Mouse (Mus musculus) limb, embryonic 14.5 days (tissue): Measurements from ENCODE around the gene Cyren. TPM values are rescaled to one million over a fixed set of nuclear protein-coding genes. Genes with fewer than 3 reads are reported as not detected.
A peak's percentile ranks its signal among the peaks of the same experiment; 100 is the strongest.

ENCODE experiments used
- ATAC-seq: fragments of 200-750 bp; cut with Nextera tagmentation; 2 replicates; pipeline ENCODE4 v1.8.0; 2017; ENCODE audit warnings: low read depth, moderate number of reproducible peaks, moderate TSS enrichment; ENCODE audit not compliant: low FRiP score
- DNase-seq: peaks from one replicate; pipeline ENCODE4 v3.0.0-alpha.2; 2015; ENCODE audit warnings: low spot score
- H3K27ac ChIP-seq: fragments of 300-500 bp; sonication (generic); replicated peaks from 2 replicates; pipeline ENCODE4 v1.5.1; 2014; ENCODE audit warnings: low read depth, mild to moderate bottlenecking, low read length, moderate library complexity, mixed read lengths
- H3K27me3 ChIP-seq: fragments of 300-500 bp; sonication (generic); 2 replicates; pipeline ENCODE4 v1.6.1; 2014; ENCODE audit warnings: low read length, mixed read lengths; ENCODE audit not compliant: control insufficient read depth, insufficient read depth
- H3K36me3 ChIP-seq: fragments of 300-500 bp; sonication (generic); 2 replicates; pipeline ENCODE4 v1.6.1; 2014; ENCODE audit warnings: mild to moderate bottlenecking, low read length, moderate library complexity, mixed read lengths; ENCODE audit not compliant: control insufficient read depth, insufficient read depth
- H3K4me1 ChIP-seq: fragments of 300-500 bp; sonication (generic); 2 replicates; pipeline ENCODE4 v1.6.1; 2014; ENCODE audit warnings: antibody characterized with exemption, low read length, mixed read lengths; ENCODE audit not compliant: control insufficient read depth, insufficient read depth
- H3K4me2 ChIP-seq: fragments of 300-500 bp; sonication (generic); replicated peaks from 2 replicates; pipeline ENCODE4 v1.6.1; 2014; ENCODE audit warnings: low read depth, mild to moderate bottlenecking, low read length, moderate library complexity; ENCODE audit not compliant: severe bottlenecking
- H3K4me3 ChIP-seq: fragments of 300-500 bp; sonication (generic); replicated peaks from 2 replicates; pipeline ENCODE4 v1.5.1; 2014; ENCODE audit warnings: low read length
- H3K9ac ChIP-seq: fragments of 300-500 bp; sonication (generic); 2 replicates; pipeline ENCODE4 v1.6.1; 2014; ENCODE audit warnings: mild to moderate bottlenecking, low read depth, low read length, moderate library complexity; ENCODE audit not compliant: severe bottlenecking
- H3K9me3 ChIP-seq: fragments of 300-500 bp; sonication (generic); 2 replicates; pipeline ENCODE4 v1.6.1; 2016; ENCODE audit warnings: low read length; ENCODE audit not compliant: control insufficient read depth
- POLR2A ChIP-seq: fragments of 200-500 bp; IDR thresholded peaks from 2 replicates; pipeline ENCODE4 v1.8.0; 2012; ENCODE audit warnings: inconsistent platforms, mild to moderate bottlenecking, moderate library complexity, borderline replicate concordance; ENCODE audit not compliant: insufficient read depth, insufficient read length; ENCODE audit errors: extremely low read depth
- WGBS: fragments of 180-500 bp; shearing (Covaris S2); extraction: QIAGEN DNeasy Blood & Tissue Kit; methylation state at CpG from one replicate; pipeline ENCODE4 v1.1.7; 2014; 5-methylcytosine and 5-hydroxymethylcytosine counted together
- polyA plus RNA-seq, 2 experiments: library from polyadenylated mRNA; depleted of rRNA in 1 of 2; stranded (reverse) in 1 of 2; unstranded in 1 of 2; fragments of >200 nt; fragmentation: Nextera tagmentation in 1 of 2; extraction: Ambion mirVana in 1 of 2; gene quantifications; 2 replicates each; pipeline versions ENCODE4 v1.2.1 to v1.2.3; 2012 to 2014

The Cyren gene
- 22.6 and 24.2 TPM in 2 replicates for polyA plus RNA-seq (2012; rRNA removed)
- 11.3 and 12.4 TPM in 2 replicates for polyA plus RNA-seq (2014; fragmentation: Nextera tagmentation; extraction: Ambion mirVana)

DNA sequence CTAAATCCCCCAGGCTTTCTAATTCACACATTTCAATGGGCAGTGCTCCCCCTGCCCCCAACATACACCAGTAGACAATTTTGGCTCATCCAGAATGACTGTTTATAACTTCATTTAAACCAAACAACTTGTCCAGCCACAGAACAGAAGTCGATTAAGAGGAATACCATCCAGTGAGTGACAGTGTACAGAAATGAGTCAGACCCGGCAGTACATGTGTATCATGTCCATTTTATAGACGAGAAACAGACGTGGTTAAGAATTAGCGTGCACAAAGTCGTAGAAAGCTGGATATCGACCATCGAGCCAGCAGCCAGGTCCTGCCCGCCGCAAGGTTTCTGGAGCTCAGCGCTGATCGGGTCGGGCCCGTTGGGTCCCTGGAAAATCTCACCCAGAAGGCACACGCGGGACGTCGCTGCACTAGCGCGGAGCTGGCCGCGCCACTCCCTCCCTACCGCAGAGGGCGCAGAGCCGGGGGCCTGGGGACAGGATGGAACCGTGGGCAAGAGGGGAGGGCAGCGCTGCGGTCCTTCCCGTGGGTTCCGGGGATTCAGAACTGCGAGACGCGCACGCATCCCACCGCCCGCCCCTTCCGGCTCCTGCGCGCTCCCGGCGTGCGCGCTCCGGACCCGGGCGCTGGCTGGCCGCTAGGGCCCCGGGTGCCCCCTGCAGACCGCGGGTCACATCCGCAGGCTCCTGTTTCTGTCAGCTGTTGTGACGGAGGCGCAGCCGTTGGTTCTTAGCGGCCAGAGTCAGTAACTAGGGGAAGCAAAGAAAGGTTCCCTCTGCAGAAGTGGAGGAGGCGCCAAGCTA, at the start of gene Cyren:
Gene Cyren (minus strand): TSS at position 552 of the 813 bp plus-strand sequence.
- peak within 1 kb of the TSS; percentile 75 for H3K4me2 ChIP-seq

DNA sequence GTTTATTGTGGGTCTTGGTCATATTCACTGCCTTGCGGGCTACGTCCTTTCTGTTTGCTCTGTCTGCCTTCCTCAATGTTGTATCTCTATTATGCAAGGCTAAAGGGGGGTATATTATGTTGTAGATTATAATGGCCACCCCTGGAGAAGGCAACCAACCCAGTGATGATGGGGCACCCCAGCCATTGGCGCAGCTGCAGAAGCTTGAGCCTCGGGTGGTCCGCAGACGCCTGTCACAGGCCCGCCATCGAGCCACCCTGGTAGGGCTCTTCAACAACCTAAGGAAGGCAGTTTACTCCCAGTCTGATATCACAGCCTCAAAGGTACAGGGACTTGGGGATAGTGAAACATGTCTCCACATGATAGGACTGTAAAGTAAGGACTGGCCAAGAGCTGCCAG, 49.7 kb upstream of the Cyren start:
- 92% methylated on average over 8 of the region's 8 CpGs for whole genome bisulfite sequencing
- no peaks in the 10 kb centered on the region for H3K27me3 ChIP-seq
- no peak for ATAC-seq
- no peaks in the 10 kb centered on the region for H3K4me1 ChIP-seq
- no peak for TF ChIP-seq POLR2A
- H3K9ac ChIP-seq, result no peak overlapping the region
- DNase-seq, result no peak
- H3K9me3 ChIP-seq, result no peaks in the 10 kb centered on the region
- no peak overlapping the region for H3K27ac ChIP-seq
- H3K36me3 ChIP-seq, result no peaks in the 10 kb centered on the region
- H3K4me3 ChIP-seq, result no peak overlapping the region
- no peak overlapping the region for H3K4me2 ChIP-seq

More for the DNA sequence above, at the start of gene Cyren:
- Histone ChIP-seq H3K4me3 (peak within 1 kb of the TSS; percentile 67), H3K27me3 (no peaks in the 10 kb centered on the region), H3K4me1 (peaks cover 9% of the 10 kb centered on the region; the same call in 1 of the 2 replicates), H3K27ac (peak within 1 kb of the TSS; percentile 86), H3K9me3 (no peaks in the 10 kb centered on the region), H3K9ac (peak within 1 kb of the TSS; percentile 90), H3K36me3 (peaks cover 33% of the 10 kb centered on the region; the same call in 1 of the 2 replicates)
- TF ChIP-seq POLR2A, result peak; percentile 69; the same call in 1 of the 2 replicates
- DNase-seq (peak; percentile 91), ATAC-seq (peak; percentile 91)
- WGBS, result under 1% methylated on average over 50 of the region's 56 CpGs

DNA sequence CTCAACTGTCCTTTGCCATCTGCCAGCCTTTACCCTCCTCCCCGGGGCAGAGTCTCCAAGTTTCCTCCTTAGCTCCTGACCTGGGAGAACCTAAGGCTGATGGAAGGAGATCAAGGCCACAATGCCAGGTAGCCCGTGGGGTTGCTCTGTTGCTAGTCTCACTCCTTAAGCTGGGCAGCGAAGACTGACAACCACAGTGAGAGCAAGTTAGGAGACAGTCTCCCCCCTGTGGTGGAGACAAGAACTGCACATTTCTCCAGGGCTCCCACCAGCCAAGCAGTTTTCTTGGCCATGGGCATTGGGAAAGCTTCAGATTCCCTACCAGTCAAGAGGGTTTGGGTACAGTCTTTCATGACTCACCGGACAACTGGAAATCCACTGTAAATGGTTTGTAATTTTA, 49.3 kb upstream of the Cyren start:
- 0 out of 2 replicates have a peak, but pooled peaks have one; percentile 34 for ATAC-seq

DNA sequence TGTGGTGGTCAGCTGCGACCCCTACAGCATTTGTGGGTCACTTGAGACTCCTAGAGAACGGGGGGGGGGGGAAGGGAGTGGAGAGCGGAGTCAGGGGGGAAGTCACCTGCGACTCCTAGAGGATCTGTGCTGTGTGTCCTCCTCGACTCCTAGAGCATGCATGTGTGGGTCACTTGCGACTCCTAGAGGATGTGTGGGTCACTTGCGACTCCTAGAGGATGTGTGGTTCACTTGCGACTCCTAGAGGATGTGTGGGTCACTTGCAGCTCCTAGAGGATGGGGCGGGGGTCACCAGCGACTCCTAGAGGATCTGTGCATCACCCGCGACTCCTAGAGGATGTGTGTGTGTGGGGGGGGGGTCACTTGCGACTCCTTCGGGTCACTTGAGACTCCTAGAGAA, 44.1 kb upstream of the Cyren start:
- 61% methylated on average over 12 of the region's 14 CpGs for WGBS
- H3K36me3 ChIP-seq, result no peaks in the 10 kb centered on the region
- H3K4me1 ChIP-seq, result no peaks in the 10 kb centered on the region
- DNase-seq, result no peak
- no peak overlapping the region for H3K4me3 ChIP-seq
- H3K9ac ChIP-seq, result no peak overlapping the region
- H3K27ac ChIP-seq, result no peak overlapping the region
- ATAC-seq, result no peak
- H3K27me3 ChIP-seq, result no peaks in the 10 kb centered on the region
- no peaks in the 10 kb centered on the region for H3K9me3 ChIP-seq
- no peak for TF ChIP-seq POLR2A
- no peak overlapping the region for H3K4me2 ChIP-seq

More for the DNA sequence above, 49.3 kb upstream of the Cyren start:
- H3K27ac ChIP-seq, result no peak overlapping the region
- H3K36me3 ChIP-seq, result no peaks in the 10 kb centered on the region
- H3K9me3 ChIP-seq, result no peaks in the 10 kb centered on the region
- H3K27me3 ChIP-seq, result no peaks in the 10 kb centered on the region
- 44% methylated on average over 4 of the region's 4 CpGs for WGBS
- no peak for TF ChIP-seq POLR2A
- H3K4me2 ChIP-seq, result no peak overlapping the region
- no peaks in the 10 kb centered on the region for H3K4me1 ChIP-seq
- H3K4me3 ChIP-seq, result no peak overlapping the region
- H3K9ac ChIP-seq, result no peak overlapping the region
- peak; percentile 70 for DNase-seq

DNA sequence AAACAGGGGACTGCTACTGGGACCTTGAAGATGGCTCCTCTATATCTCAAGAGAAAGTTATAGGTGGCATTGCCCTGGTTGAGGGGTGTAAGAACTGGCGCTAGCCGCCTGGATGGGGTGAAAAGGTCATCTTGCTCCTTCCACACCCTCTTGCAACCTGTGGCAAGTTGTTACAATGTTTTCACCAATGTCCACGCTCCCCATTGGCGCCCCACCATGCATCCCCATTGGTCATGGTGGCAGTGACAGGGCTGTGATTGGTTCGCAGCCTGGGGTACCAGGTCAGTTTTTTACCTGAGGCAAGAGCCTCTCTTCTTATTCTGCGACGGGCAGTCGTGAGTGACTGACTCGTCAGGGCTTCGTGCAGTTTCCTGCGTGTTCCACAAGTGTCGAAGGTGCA, 42.8 kb upstream of the Cyren start:
- Histone ChIP-seq H3K4me2 (no peak overlapping the region), H3K27me3 (no peaks in the 10 kb centered on the region), H3K4me1 (no peaks in the 10 kb centered on the region), H3K9ac (no peak overlapping the region), H3K36me3 (no peaks in the 10 kb centered on the region), H3K9me3 (no peaks in the 10 kb centered on the region), H3K27ac (no peak overlapping the region), H3K4me3 (no peak overlapping the region)
- no peak for TF ChIP-seq POLR2A
- WGBS, result 94% methylated on average over 12 of the region's 12 CpGs
- ATAC-seq, result no peak
- DNase-seq, result no peak
